14 mouse cellular contexts compared by ENCODE assay signal in the genomic region with DNA sequence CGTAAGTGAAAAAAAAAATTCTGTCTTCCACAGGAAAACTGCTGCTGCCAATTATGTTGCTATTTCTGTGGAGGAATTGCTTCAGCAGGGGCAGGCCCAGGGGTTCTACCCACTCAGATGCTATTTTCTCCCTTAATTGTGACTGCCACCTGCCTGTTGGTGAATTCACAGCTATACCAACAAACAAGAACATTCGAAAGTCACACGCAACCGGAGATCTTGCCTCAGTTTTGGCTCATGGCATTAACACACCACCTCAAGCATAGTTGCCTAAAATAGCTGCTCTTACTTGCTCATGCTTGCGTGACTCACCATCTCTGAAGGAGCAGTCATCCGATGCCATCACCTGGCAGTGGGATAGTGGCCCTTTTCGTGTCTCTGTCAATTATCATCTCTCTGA.
DNase-seq lines count a peak whose midpoint lies in the region; ATAC-seq lines count a peak whose summit lies in the region.
"Had no signal": no experiment of that assay in that cellular context is flagged by ENCODE, and none has a peak within 500 bp of the region (broad histone marks: within the 10 kb centered on the region; RNA-seq: fewer than 3 reads in every experiment).

No protein-coding gene starts in this region.

- peak; percentile 87 for DNase-seq in brain, adult 2 months (ENCODE audit: low read depth, low spot score)
- DNase-seq in frontal cortex, adult 2 months (ENCODE audit: extremely low spot score in 1 of 2, low spot score in 1 of 2), result peak; percentile 57 to 63
- DNase-seq in right cerebral cortex, postnatal 10 days (ENCODE audit: low spot score in 2 of 2), result peak; percentile 25 to 38
- DNase-seq in embryo, embryonic 10 days (ENCODE audit: low spot score), result no peak
- DNase-seq in heart, postnatal 10 days, result no peak
- DNase-seq: adrenal gland, postnatal 36 days; heart, adult 18-20 months; kidney, adult 2 months; thymus, adult 18-20 months had no signal

- H3K9ac ChIP-seq in kidney, embryonic 15.5 days, result no peak overlapping the region
- no peak overlapping the region for H3K9ac ChIP-seq in kidney, embryonic 16.5 days (replicated peaks; ENCODE audit: low read length)
- H3K9ac ChIP-seq in hindbrain, embryonic 16.5 days (ENCODE audit: low read depth, low read length), result no peak overlapping the region
- H3K9ac ChIP-seq: hindbrain, embryonic 13.5 days had no signal

- 0 out of 2 replicates have a peak, but pooled peaks have one; percentile 33 for ATAC-seq in kidney, embryonic 15.5 days (replicated peaks; ENCODE audit: low FRiP score)
- no peak for ATAC-seq in kidney, embryonic 16.5 days (ENCODE audit: low FRiP score, low TSS enrichment)
- no peak for ATAC-seq in hindbrain, embryonic 16.5 days

- no peaks in the 10 kb centered on the region for H3K36me3 ChIP-seq in kidney, embryonic 15.5 days
- no peaks in the 10 kb centered on the region for H3K36me3 ChIP-seq in kidney, embryonic 16.5 days (ENCODE audit: insufficient read depth, low read length)
- no peaks in the 10 kb centered on the region for H3K36me3 ChIP-seq in hindbrain, embryonic 16.5 days (ENCODE audit: control insufficient read depth, insufficient read depth, low read length)
- H3K36me3 ChIP-seq: hindbrain, embryonic 13.5 days had no signal

- 78% methylated on average over 7 of the region's 7 CpGs for WGBS in kidney, embryonic 15.5 days
- 78% methylated on average over 7 of the region's 7 CpGs for WGBS in kidney, embryonic 16.5 days
- WGBS in hindbrain, embryonic 16.5 days, result 88% methylated on average over 7 of the region's 7 CpGs

- H3K4me3 ChIP-seq in kidney, embryonic 15.5 days (replicated peaks), result no peak overlapping the region
- no peak overlapping the region for H3K4me3 ChIP-seq in kidney, embryonic 16.5 days (ENCODE audit: low read length)
- H3K4me3 ChIP-seq in hindbrain, embryonic 16.5 days (ENCODE audit: low read length), result no peak overlapping the region
- H3K4me3 ChIP-seq: hindbrain, embryonic 13.5 days had no signal

- H3K27ac ChIP-seq in kidney, embryonic 15.5 days, result no peak overlapping the region
- no peak overlapping the region for H3K27ac ChIP-seq in kidney, embryonic 16.5 days (ENCODE audit: low read length)
- no peak overlapping the region for H3K27ac ChIP-seq in hindbrain, embryonic 16.5 days (ENCODE audit: low read depth, low read length)
- H3K27ac ChIP-seq: hindbrain, embryonic 13.5 days had no signal

- H3K9me3 ChIP-seq in kidney, embryonic 15.5 days (replicated peaks), result no peaks in the 10 kb centered on the region
- no peaks in the 10 kb centered on the region for H3K9me3 ChIP-seq in kidney, embryonic 16.5 days (ENCODE audit: low read length)
- H3K9me3 ChIP-seq in hindbrain, embryonic 16.5 days (ENCODE audit: control insufficient read depth, low read length), result no peaks in the 10 kb centered on the region; the same call in 1 of the 2 replicates
- H3K9me3 ChIP-seq: hindbrain, embryonic 13.5 days had no signal

- intact Hi-C loops in heart, postnatal 10 days (cut with DNase I), result loop anchor here (5.0 kb wide), 1 partner anchor 771 kb away; no protein-coding TSS in a partner anchor

- no peaks in the 10 kb centered on the region for H3K27me3 ChIP-seq in kidney, embryonic 15.5 days
- no peaks in the 10 kb centered on the region for H3K27me3 ChIP-seq in kidney, embryonic 16.5 days (ENCODE audit: insufficient read depth, low read length)
- H3K27me3 ChIP-seq in hindbrain, embryonic 16.5 days (replicated peaks; ENCODE audit: control insufficient read depth, insufficient read depth, low read length), result no peaks in the 10 kb centered on the region
- H3K27me3 ChIP-seq: CH12.LX; hindbrain, embryonic 13.5 days had no signal

- no peaks in the 10 kb centered on the region for H3K4me1 ChIP-seq in kidney, embryonic 15.5 days
- no peaks in the 10 kb centered on the region for H3K4me1 ChIP-seq in kidney, embryonic 16.5 days (ENCODE audit: insufficient read depth, low read length)
- no peaks in the 10 kb centered on the region for H3K4me1 ChIP-seq in hindbrain, embryonic 16.5 days (ENCODE audit: control insufficient read depth, insufficient read depth, low read depth, low read length)
- H3K4me1 ChIP-seq: hindbrain, embryonic 13.5 days had no signal

- no peak overlapping the region for H3K4me2 ChIP-seq in kidney, embryonic 15.5 days
- H3K4me2 ChIP-seq in kidney, embryonic 16.5 days (replicated peaks; ENCODE audit: low read depth, low read length), result no peak overlapping the region
- no peak overlapping the region for H3K4me2 ChIP-seq in hindbrain, embryonic 16.5 days (ENCODE audit: low read length)
- H3K4me2 ChIP-seq: hindbrain, embryonic 13.5 days had no signal

Comparison
In these comparisons a context has a peak if more than half of its experiments do, and no peak if none do; other contexts are left out.
1. DNase-seq: peak in brain, adult 2 months (single experiment), frontal cortex, adult 2 months (2 of 2) and right cerebral cortex, postnatal 10 days (2 of 2); none in embryo, embryonic 10 days (single experiment) and heart, postnatal 10 days (0 of 2).